ENCODE assay signal across 9 mouse cellular contexts in the genomic region with DNA sequence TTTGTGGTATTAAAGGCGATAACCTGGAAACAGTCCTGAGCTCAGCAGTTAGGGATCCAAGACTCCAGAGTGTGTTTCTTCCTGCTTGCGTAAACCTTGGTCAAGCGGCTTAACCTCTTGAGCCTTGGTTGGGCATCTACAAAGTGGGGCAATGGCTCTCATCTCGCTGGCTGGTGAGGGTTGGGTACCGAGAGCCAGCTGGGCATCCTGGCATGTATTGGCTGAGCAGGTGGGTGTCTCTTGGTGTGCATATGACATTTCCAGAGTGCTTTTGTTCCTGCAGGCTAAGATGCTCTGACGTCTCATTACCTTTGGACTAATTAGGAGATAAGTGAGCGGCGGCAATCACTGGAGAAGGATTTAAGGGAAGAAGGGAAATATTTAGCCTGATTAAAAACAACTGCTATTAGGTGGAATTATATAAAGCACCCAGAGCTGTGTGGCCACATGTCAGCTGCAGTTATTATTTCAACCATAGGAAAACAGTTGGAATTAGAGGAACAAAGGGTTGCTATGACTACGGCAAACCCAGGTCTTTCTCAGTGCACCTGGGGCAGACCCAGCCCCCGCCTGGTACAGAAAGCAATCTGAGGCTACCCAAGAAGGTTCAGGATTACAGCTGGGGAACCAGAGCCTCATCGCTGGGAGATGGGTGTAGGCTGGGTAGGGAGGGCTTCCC. TPM values are rescaled to one million over a fixed set of nuclear protein-coding genes. Genes with fewer than 3 reads are reported as not detected.
A peak's percentile ranks its signal among the peaks of the same experiment; 100 is the strongest.
DNase-seq lines count a peak whose midpoint lies in the region; ATAC-seq and TF ChIP-seq lines count a peak whose summit lies in the region.
"Had no signal": no experiment of that assay in that cellular context is flagged by ENCODE, and none has a peak within 500 bp of the region (broad histone marks: within the 10 kb centered on the region; RNA-seq: fewer than 3 reads in every experiment).

No protein-coding gene starts in this region.

- H3K4me2 ChIP-seq in neural tube, embryonic 13.5 days: no peak overlapping the region
- H3K4me2 ChIP-seq in hindbrain, postnatal 0 days (ENCODE audit: low read depth, low read length): no peak overlapping the region
- no peak overlapping the region for H3K4me2 ChIP-seq in stomach, embryonic 16.5 days (ENCODE audit: low read depth, low read length)

- 75% methylated on average over 11 of the region's 11 CpGs for WGBS in neural tube, embryonic 13.5 days
- WGBS in hindbrain, postnatal 0 days: 59% methylated on average over 11 of the region's 11 CpGs
- WGBS in stomach, embryonic 16.5 days: 72% methylated on average over 11 of the region's 11 CpGs

- ATAC-seq in cerebellum, adult (ENCODE audit: insufficient number of reproducible peaks, low FRiP score, low TSS enrichment): no peak
- ATAC-seq in neural tube, embryonic 13.5 days (ENCODE audit: low read depth): peak; percentile 44; the same call in 1 of the 2 replicates
- peak; percentile 61 for ATAC-seq in hindbrain, postnatal 0 days
- ATAC-seq in stomach, embryonic 16.5 days (ENCODE audit: insufficient read depth, low FRiP score): no peak

- DNase-seq in cerebellum, postnatal 14 days: peak; percentile 55 to 66
- no peak for DNase-seq in neural tube, embryonic 10.5 days (ENCODE audit: extremely low spot score, low spot score)
- peak; percentile 61 for DNase-seq in hindbrain, postnatal 0 days (ENCODE audit: low spot score)
- no peak for DNase-seq in urinary bladder, postnatal 36 days (ENCODE audit: low spot score in 2 of 2)
- DNase-seq in right cerebral cortex, postnatal 4 days: no peak

- H3K9ac ChIP-seq in neural tube, embryonic 13.5 days: no peak overlapping the region
- no peak overlapping the region for H3K9ac ChIP-seq in hindbrain, postnatal 0 days (replicated peaks; ENCODE audit: low read length)
- H3K9ac ChIP-seq in stomach, embryonic 16.5 days (ENCODE audit: low read length): no peak overlapping the region

- peaks cover 52% of the 10 kb centered on the region for H3K4me1 ChIP-seq in neural tube, embryonic 13.5 days (replicated peaks)
- H3K4me1 ChIP-seq in hindbrain, postnatal 0 days (ENCODE audit: insufficient read depth, low read length): peaks cover 16% of the 10 kb centered on the region; the same call in 1 of the 2 replicates
- H3K4me1 ChIP-seq in stomach, embryonic 16.5 days (ENCODE audit: control insufficient read depth, insufficient read depth, low read length): peaks cover 31% of the 10 kb centered on the region

- H3K36me3 ChIP-seq in neural tube, embryonic 13.5 days: peaks cover 58% of the 10 kb centered on the region
- peaks cover 11% of the 10 kb centered on the region; the same call in 1 of the 2 replicates for H3K36me3 ChIP-seq in hindbrain, postnatal 0 days (ENCODE audit: insufficient read depth, low read length)
- peaks cover 10% of the 10 kb centered on the region; the same call in 1 of the 2 replicates for H3K36me3 ChIP-seq in stomach, embryonic 16.5 days (ENCODE audit: control insufficient read depth, insufficient read depth, low read length)

- H3K9me3 ChIP-seq in neural tube, embryonic 13.5 days: no peaks in the 10 kb centered on the region
- no peaks in the 10 kb centered on the region for H3K9me3 ChIP-seq in hindbrain, postnatal 0 days (ENCODE audit: low read length)
- no peaks in the 10 kb centered on the region for H3K9me3 ChIP-seq in stomach, embryonic 16.5 days (replicated peaks; ENCODE audit: control insufficient read depth, low read length)

- H3K4me3 ChIP-seq in neural tube, embryonic 13.5 days: no peak overlapping the region
- H3K4me3 ChIP-seq in hindbrain, postnatal 0 days (ENCODE audit: low read length): no peak overlapping the region
- H3K4me3 ChIP-seq in stomach, embryonic 16.5 days (replicated peaks; ENCODE audit: low read length): no peak overlapping the region

- no peaks in the 10 kb centered on the region for H3K27me3 ChIP-seq in neural tube, embryonic 13.5 days
- H3K27me3 ChIP-seq in hindbrain, postnatal 0 days (ENCODE audit: insufficient read depth, low read length): no peaks in the 10 kb centered on the region
- H3K27me3 ChIP-seq in stomach, embryonic 16.5 days (ENCODE audit: control insufficient read depth, insufficient read depth, low read length): no peaks in the 10 kb centered on the region

- no peak for TF ChIP-seq CTCF in hindbrain, postnatal 0 days (IDR thresholded peaks at IDR 0.05; ENCODE audit: low read depth)

- H3K27ac ChIP-seq in neural tube, embryonic 13.5 days (replicated peaks): peak overlapping the region; percentile 86
- peak overlapping the region; percentile 62 for H3K27ac ChIP-seq in hindbrain, postnatal 0 days
- H3K27ac ChIP-seq in stomach, embryonic 16.5 days (ENCODE audit: low read length): 0 out of 2 replicates have a peak overlapping the region, but pooled peaks have one; percentile 17
- H3K27ac ChIP-seq: macrophage had no signal

RNA-seq across cellular contexts. Expression of a gene that starts 24.2 kb away (rescaled TPM):
- polyA plus RNA-seq in neural tube, embryonic 13.5 days (2015; fragmentation: Nextera tagmentation; extraction: Ambion mirVana): 63.7 and 70.0 TPM in 2 replicates
- total RNA-seq in hindbrain, postnatal 0 days (2014; rRNA removed): 78.2 and 85.6 TPM in 2 replicates
- 116 and 119 TPM in 2 replicates for polyA plus RNA-seq in hindbrain, postnatal 0 days (2015; fragmentation: Nextera tagmentation; extraction: Ambion mirVana)
- polyA plus RNA-seq in stomach, embryonic 16.5 days (2015; fragmentation: Nextera tagmentation; extraction: Ambion mirVana): 54.4 and 59.5 TPM in 2 replicates

Comparison
In these comparisons a context has a peak if more than half of its experiments do, and no peak if none do; other contexts are left out.
1. DNase-seq: peak in cerebellum, postnatal 14 days (2 of 2) and hindbrain, postnatal 0 days (single experiment); none in neural tube, embryonic 10.5 days (single experiment), urinary bladder, postnatal 36 days (0 of 2) and right cerebral cortex, postnatal 4 days (single experiment).
2. ATAC-seq: peak in neural tube, embryonic 13.5 days (single experiment) and hindbrain, postnatal 0 days (single experiment); none in cerebellum, adult (single experiment) and stomach, embryonic 16.5 days (single experiment).
3. H3K27ac ChIP-seq: peak in every context shown above with its lines; median percentile 86 in neural tube, embryonic 13.5 days; 62 in hindbrain, postnatal 0 days; 17 in stomach, embryonic 16.5 days.